Mouse (Mus musculus): Measurements from ENCODE around the gene Chmp4b. TPM values are rescaled to one million over a fixed set of nuclear protein-coding genes. Genes with fewer than 3 reads are reported as not detected.

The Chmp4b gene
- polyA plus RNA-seq, 1 experiment: 123 TPM

GRCm38 (mm10) chr2:154706526-154707280, 55.2 kb downstream of the Chmp4b start:
- Histone ChIP-seq H3K36me3 (ENCODE audit: control insufficient read depth, insufficient read depth) (no peaks in the 10 kb centered on the region), H3ac (ENCODE audit: control insufficient read depth, insufficient read length, low read depth) (no peak overlapping the region), H3K79me2 (ENCODE audit: control insufficient read depth, insufficient read depth) (no peaks in the 10 kb centered on the region), H3K4me3 (ENCODE audit: insufficient read depth, poor library complexity, severe bottlenecking) (no peak overlapping the region), H3K27me3 (ENCODE audit: control insufficient read depth, insufficient read depth, insufficient read length) (no peaks in the 10 kb centered on the region), H3K79me3 (ENCODE audit: low read depth) (no peaks in the 10 kb centered on the region)
- TF ChIP-seq MYOG (IDR thresholded peaks at IDR 0.05; ENCODE audit: control insufficient read depth, extremely low read depth, insufficient read length) (no peak), MAX (IDR thresholded peaks at IDR 0.05) (no peak), USF1 (IDR thresholded peaks at IDR 0.05; ENCODE audit: low read depth) (no peak), MYOD1 (IDR thresholded peaks at IDR 0.05; ENCODE audit: control insufficient read depth, insufficient read length, low read depth) (no peak)

DNA sequence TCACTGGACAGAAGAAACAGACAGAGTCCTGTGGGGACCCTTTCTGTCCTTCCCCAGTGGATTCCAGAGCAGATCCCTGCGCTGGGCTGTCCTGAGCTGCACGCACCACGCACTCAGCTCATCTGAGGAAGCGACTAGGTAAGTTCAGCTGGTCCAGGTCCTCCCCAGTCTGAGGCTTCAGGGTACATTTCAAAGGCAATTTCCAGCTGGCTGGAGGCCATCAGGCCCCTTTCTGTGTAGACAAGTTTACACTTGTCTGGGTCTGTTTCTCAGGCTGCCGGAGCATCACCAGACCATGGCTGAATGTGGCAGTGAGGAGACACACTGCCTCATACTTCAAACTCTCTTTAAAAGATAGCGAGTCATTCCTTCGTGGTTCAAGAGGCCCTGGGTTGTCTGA, 55.8 kb downstream of the Chmp4b start:
- H3K4me3 ChIP-seq (ENCODE audit: insufficient read depth, poor library complexity, severe bottlenecking): no peak overlapping the region
- H3ac ChIP-seq (ENCODE audit: control insufficient read depth, insufficient read length, low read depth): no peak overlapping the region
- no peaks in the 10 kb centered on the region for H3K79me2 ChIP-seq (ENCODE audit: control insufficient read depth, insufficient read depth)
- H3K27me3 ChIP-seq (ENCODE audit: control insufficient read depth, insufficient read depth, insufficient read length): no peaks in the 10 kb centered on the region
- TF ChIP-seq MYOG (IDR thresholded peaks at IDR 0.05; ENCODE audit: control insufficient read depth, extremely low read depth, insufficient read length): no peak
- TF ChIP-seq CTCF (IDR thresholded peaks at IDR 0.05; ENCODE audit: control insufficient read depth, insufficient read depth, insufficient read length): no peak
- TF ChIP-seq USF1 (IDR thresholded peaks at IDR 0.05; ENCODE audit: low read depth): no peak
- no peak for TF ChIP-seq FOSL1 (IDR thresholded peaks at IDR 0.05; ENCODE audit: insufficient read depth, low read length, poor library complexity, severe bottlenecking)
- TF ChIP-seq MAX (IDR thresholded peaks at IDR 0.05): no peak
- no peak for TF ChIP-seq CEBPB (IDR thresholded peaks at IDR 0.05; ENCODE audit: low read depth)
- TF ChIP-seq MYOD1 (IDR thresholded peaks at IDR 0.05; ENCODE audit: control insufficient read depth, insufficient read length, low read depth): no peak
- H3K79me3 ChIP-seq (ENCODE audit: low read depth): no peaks in the 10 kb centered on the region
- no peaks in the 10 kb centered on the region for H3K36me3 ChIP-seq (ENCODE audit: control insufficient read depth, insufficient read depth)

GRCm38 (mm10) chr2:154707830-154708385, 56.4 kb downstream of the Chmp4b start:
- H3K79me2 ChIP-seq (ENCODE audit: control insufficient read depth, insufficient read depth): no peaks in the 10 kb centered on the region
- no peaks in the 10 kb centered on the region for H3K36me3 ChIP-seq (ENCODE audit: control insufficient read depth, insufficient read depth)
- no peak for TF ChIP-seq MAX (IDR thresholded peaks at IDR 0.05)
- no peak for TF ChIP-seq CTCF (IDR thresholded peaks at IDR 0.05; ENCODE audit: control insufficient read depth, insufficient read depth, insufficient read length)
- TF ChIP-seq FOSL1 (IDR thresholded peaks at IDR 0.05; ENCODE audit: insufficient read depth, low read length, poor library complexity, severe bottlenecking): no peak
- no peak for TF ChIP-seq MYOG (IDR thresholded peaks at IDR 0.05; ENCODE audit: control insufficient read depth, extremely low read depth, insufficient read length)
- TF ChIP-seq CEBPB (IDR thresholded peaks at IDR 0.05; ENCODE audit: low read depth): no peak
- no peak for TF ChIP-seq MYOD1 (IDR thresholded peaks at IDR 0.05; ENCODE audit: control insufficient read depth, insufficient read length, low read depth)
- TF ChIP-seq USF1 (IDR thresholded peaks at IDR 0.05; ENCODE audit: low read depth): no peak
- H3ac ChIP-seq (ENCODE audit: control insufficient read depth, insufficient read length, low read depth): no peak overlapping the region
- H3K27me3 ChIP-seq (ENCODE audit: control insufficient read depth, insufficient read depth, insufficient read length): no peaks in the 10 kb centered on the region
- no peaks in the 10 kb centered on the region for H3K79me3 ChIP-seq (ENCODE audit: low read depth)
- H3K4me3 ChIP-seq (ENCODE audit: insufficient read depth, poor library complexity, severe bottlenecking): no peak overlapping the region

- H3K79me2 ChIP-seq (ENCODE audit: control insufficient read depth, insufficient read depth): no peaks in the 10 kb centered on the region
- H3K4me3 ChIP-seq (ENCODE audit: insufficient read depth, poor library complexity, severe bottlenecking): no peak overlapping the region
- no peaks in the 10 kb centered on the region for H3K27me3 ChIP-seq (ENCODE audit: control insufficient read depth, insufficient read depth, insufficient read length)
- H3K36me3 ChIP-seq (ENCODE audit: control insufficient read depth, insufficient read depth): no peaks in the 10 kb centered on the region
- H3ac ChIP-seq (ENCODE audit: control insufficient read depth, insufficient read length, low read depth): no peak overlapping the region
- H3K79me3 ChIP-seq (ENCODE audit: low read depth): no peaks in the 10 kb centered on the region
- TF ChIP-seq USF1 (IDR thresholded peaks at IDR 0.05; ENCODE audit: low read depth) (no peak), FOSL1 (IDR thresholded peaks at IDR 0.05; ENCODE audit: insufficient read depth, low read length, poor library complexity, severe bottlenecking) (no peak), CEBPB (IDR thresholded peaks at IDR 0.05; ENCODE audit: low read depth) (no peak), MYOG (IDR thresholded peaks at IDR 0.05; ENCODE audit: control insufficient read depth, extremely low read depth, insufficient read length) (no peak), MAX (IDR thresholded peaks at IDR 0.05) (no peak), MYOD1 (IDR thresholded peaks at IDR 0.05; ENCODE audit: control insufficient read depth, insufficient read length, low read depth) (no peak), CTCF (IDR thresholded peaks at IDR 0.05; ENCODE audit: control insufficient read depth, insufficient read depth, insufficient read length) (no peak)
Measured at GRCm38 (mm10) chr2:154711701-154712100, 60.2 kb downstream of the Chmp4b start.

- TF ChIP-seq CTCF (IDR thresholded peaks at IDR 0.05; ENCODE audit: control insufficient read depth, insufficient read depth, insufficient read length) (peak; percentile 85), FOSL1 (IDR thresholded peaks at IDR 0.05; ENCODE audit: insufficient read depth, low read length, poor library complexity, severe bottlenecking) (no peak)
- H3K4me3 ChIP-seq (ENCODE audit: insufficient read depth, poor library complexity, severe bottlenecking): no peak overlapping the region
- H3K36me3 ChIP-seq (ENCODE audit: control insufficient read depth, insufficient read depth): no peaks in the 10 kb centered on the region
Measured at GRCm38 (mm10) chr2:154712271-154712677, 60.8 kb downstream of the Chmp4b start.

GRCm38 (mm10) chr2:154713083-154713482, 61.6 kb downstream of the Chmp4b start:
- Histone ChIP-seq H3K79me3 (ENCODE audit: low read depth) (no peaks in the 10 kb centered on the region), H3ac (ENCODE audit: control insufficient read depth, insufficient read length, low read depth) (no peak overlapping the region), H3K36me3 (ENCODE audit: control insufficient read depth, insufficient read depth) (no peaks in the 10 kb centered on the region), H3K27me3 (ENCODE audit: control insufficient read depth, insufficient read depth, insufficient read length) (no peaks in the 10 kb centered on the region), H3K79me2 (ENCODE audit: control insufficient read depth, insufficient read depth) (no peaks in the 10 kb centered on the region), H3K4me3 (ENCODE audit: insufficient read depth, poor library complexity, severe bottlenecking) (no peak overlapping the region)
- TF ChIP-seq MAX (IDR thresholded peaks at IDR 0.05): no peak
- TF ChIP-seq USF1 (IDR thresholded peaks at IDR 0.05; ENCODE audit: low read depth): no peak
- TF ChIP-seq CTCF (IDR thresholded peaks at IDR 0.05; ENCODE audit: control insufficient read depth, insufficient read depth, insufficient read length): peak; percentile 16
- no peak for TF ChIP-seq MYOD1 (IDR thresholded peaks at IDR 0.05; ENCODE audit: control insufficient read depth, insufficient read length, low read depth)

More at GRCm38 (mm10) chr2:154712271-154712677, 60.8 kb downstream of the Chmp4b start:
- H3K27me3 ChIP-seq (ENCODE audit: control insufficient read depth, insufficient read depth, insufficient read length): no peaks in the 10 kb centered on the region
- no peaks in the 10 kb centered on the region for H3K79me2 ChIP-seq (ENCODE audit: control insufficient read depth, insufficient read depth)
- H3K79me3 ChIP-seq (ENCODE audit: low read depth): no peaks in the 10 kb centered on the region
- H3ac ChIP-seq (ENCODE audit: control insufficient read depth, insufficient read length, low read depth): no peak overlapping the region

All from C2C12 (cell line).